In the genomic region with DNA sequence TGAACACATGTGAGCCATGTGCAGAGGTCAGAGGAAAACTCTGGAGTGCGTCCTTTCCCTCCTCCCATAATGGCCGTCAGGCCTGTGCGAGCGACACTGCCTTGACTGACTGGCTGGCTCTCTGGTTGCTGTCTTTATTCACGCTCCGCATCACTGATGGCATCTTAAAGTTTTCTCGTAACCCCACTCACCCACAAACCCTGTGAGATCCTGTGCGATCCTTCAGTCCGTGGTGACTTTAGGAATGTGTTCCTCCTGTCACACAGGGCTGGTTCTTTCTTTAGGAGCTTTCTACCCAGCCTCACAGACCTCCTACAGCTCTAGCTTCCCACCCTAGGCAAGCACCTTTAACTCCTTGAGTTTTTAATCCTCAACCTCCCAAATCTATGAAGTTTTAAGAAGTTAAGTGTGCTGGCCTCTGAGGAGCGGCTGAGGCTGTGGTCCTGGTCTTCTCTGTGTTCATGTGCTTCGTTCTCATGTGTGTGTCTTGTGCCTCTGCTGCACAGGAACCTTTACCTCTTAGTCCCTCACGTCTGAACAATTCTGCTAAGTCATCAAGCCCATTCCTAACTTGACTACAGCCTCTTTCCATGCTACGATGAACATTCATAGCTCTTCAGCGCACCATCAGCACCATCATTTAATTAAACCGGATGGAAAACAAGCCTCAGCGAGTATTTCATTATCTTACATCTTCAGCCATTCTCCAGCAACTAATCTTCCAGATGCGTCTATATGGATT, we compare ENCODE assay signal across 20 mouse cellular contexts. TPM values are rescaled to one million over a fixed set of nuclear protein-coding genes. Genes with fewer than 3 reads are reported as not detected.
DNase-seq lines count a peak whose midpoint lies in the region; ATAC-seq and TF ChIP-seq lines count a peak whose summit lies in the region.
"Had no signal": no experiment of that assay in that cellular context is flagged by ENCODE, and none has a peak within 500 bp of the region (broad histone marks: within the 10 kb centered on the region; RNA-seq: fewer than 3 reads in every experiment).

No protein-coding gene starts in this region.

- WGBS in forebrain, embryonic 11.5 days = 91% methylated on average over 17 of the region's 17 CpGs
- 90% methylated on average over 17 of the region's 17 CpGs for WGBS in forebrain, embryonic 15.5 days
- 89% methylated on average over 17 of the region's 17 CpGs for WGBS in midbrain, embryonic 11.5 days
- WGBS in midbrain, embryonic 10.5 days = 94% methylated on average over 17 of the region's 17 CpGs

- no peaks in the 10 kb centered on the region for H3K27me3 ChIP-seq in forebrain, embryonic 11.5 days (ENCODE audit: control insufficient read depth, insufficient read depth, low read length)
- no peaks in the 10 kb centered on the region for H3K27me3 ChIP-seq in forebrain, embryonic 15.5 days
- no peaks in the 10 kb centered on the region for H3K27me3 ChIP-seq in midbrain, embryonic 11.5 days (ENCODE audit: control insufficient read depth, insufficient read depth, low read length)
- H3K27me3 ChIP-seq in midbrain, embryonic 10.5 days (ENCODE audit: low read depth, poor library complexity, severe bottlenecking) = no peaks in the 10 kb centered on the region
- no peaks in the 10 kb centered on the region for H3K27me3 ChIP-seq in Patski
- H3K27me3 ChIP-seq: embryonic facial prominence, embryonic 12.5 days; forebrain, embryonic 12.5 days had no signal

- H3K4me3 ChIP-seq in forebrain, embryonic 11.5 days (ENCODE audit: low read depth, low read length) = no peak overlapping the region
- H3K4me3 ChIP-seq in forebrain, embryonic 15.5 days = no peak overlapping the region
- H3K4me3 ChIP-seq in midbrain, embryonic 11.5 days (ENCODE audit: low read depth, low read length) = no peak overlapping the region
- no peak overlapping the region for H3K4me3 ChIP-seq in midbrain, embryonic 10.5 days
- H3K4me3 ChIP-seq: embryonic facial prominence, embryonic 10.5 days; embryonic facial prominence, embryonic 12.5 days; forebrain, embryonic 12.5 days had no signal

- peak; percentile 4 for DNase-seq in forebrain, embryonic 11.5 days (ENCODE audit: low spot score)
- peak; percentile 74 for DNase-seq in midbrain, embryonic 11.5 days (ENCODE audit: low spot score, missing footprints)
- DNase-seq in midbrain, embryonic 10.5 days (ENCODE audit: low spot score) = no peak
- DNase-seq in Patski (ENCODE audit: low read depth, low spot score) = no peak
- no peak for DNase-seq in lung, postnatal 10 days
- no peak for DNase-seq in layer of hippocampus, postnatal 10 days (ENCODE audit: low spot score in 2 of 2)
- DNase-seq: adrenal gland, adult 8-10 months; adrenal gland, postnatal 14 days; adrenal gland, postnatal 36 days; cerebellum, adult 11-12 months; cerebellum, adult 2 months; cerebellum, adult 9-10 months; cerebellum, postnatal 10 days; cerebellum, postnatal 25 days; forebrain, postnatal 0 days had no signal

- in situ Hi-C loops in Patski (cut with MboI; ENCODE audit: low pct_unique_long_range_greater_than_20kb) = no loop called here

- POLR2A ChIA-PET in Patski (lab: Charles Lee) = interaction anchor here (1.2 kb wide), 1 partner anchor 18 kb away, joined by 4 read pairs; no protein-coding TSS in a partner anchor

- H3K27ac ChIP-seq in forebrain, embryonic 11.5 days (ENCODE audit: low read depth, low read length) = no peak overlapping the region
- no peak overlapping the region for H3K27ac ChIP-seq in forebrain, embryonic 15.5 days (replicated peaks)
- no peak overlapping the region for H3K27ac ChIP-seq in midbrain, embryonic 11.5 days (ENCODE audit: low read depth, low read length)
- no peak overlapping the region for H3K27ac ChIP-seq in midbrain, embryonic 10.5 days (replicated peaks)
- H3K27ac ChIP-seq: embryonic facial prominence, embryonic 10.5 days; embryonic facial prominence, embryonic 12.5 days; forebrain, embryonic 12.5 days had no signal

- H3K9me3 ChIP-seq in forebrain, embryonic 11.5 days (ENCODE audit: control insufficient read depth, low read length) = no peaks in the 10 kb centered on the region
- no peaks in the 10 kb centered on the region for H3K9me3 ChIP-seq in forebrain, embryonic 15.5 days
- no peaks in the 10 kb centered on the region for H3K9me3 ChIP-seq in midbrain, embryonic 11.5 days (ENCODE audit: control insufficient read depth, low read length)
- no peaks in the 10 kb centered on the region for H3K9me3 ChIP-seq in midbrain, embryonic 10.5 days (replicated peaks)
- H3K9me3 ChIP-seq: embryonic facial prominence, embryonic 10.5 days; embryonic facial prominence, embryonic 12.5 days; forebrain, embryonic 12.5 days had no signal

- no peak for TF ChIP-seq CTCF in Patski (IDR thresholded peaks at IDR 0.05)

- H3K9ac ChIP-seq in forebrain, embryonic 11.5 days (ENCODE audit: low read length) = no peak overlapping the region
- H3K9ac ChIP-seq in forebrain, embryonic 15.5 days (replicated peaks) = no peak overlapping the region
- H3K9ac ChIP-seq in midbrain, embryonic 11.5 days (ENCODE audit: low read length) = no peak overlapping the region
- H3K9ac ChIP-seq: embryonic facial prominence, embryonic 12.5 days; forebrain, embryonic 12.5 days; forebrain, postnatal 0 days had no signal

- no peaks in the 10 kb centered on the region; the same call in 1 of the 2 replicates for H3K36me3 ChIP-seq in forebrain, embryonic 11.5 days (ENCODE audit: control insufficient read depth, insufficient read depth, low read length)
- H3K36me3 ChIP-seq in forebrain, embryonic 15.5 days = peaks cover 77% of the 10 kb centered on the region
- H3K36me3 ChIP-seq in midbrain, embryonic 11.5 days (ENCODE audit: control insufficient read depth, insufficient read depth, low read length) = peaks cover 40% of the 10 kb centered on the region
- peaks cover 95% of the 10 kb centered on the region for H3K36me3 ChIP-seq in midbrain, embryonic 10.5 days

- no peak for ATAC-seq in forebrain, embryonic 11.5 days (replicated peaks; ENCODE audit: low FRiP score)
- no peak for ATAC-seq in forebrain, embryonic 15.5 days (replicated peaks)
- no peak for ATAC-seq in midbrain, embryonic 11.5 days (ENCODE audit: low FRiP score)
- ATAC-seq in Patski = peak; percentile 54
- ATAC-seq: forebrain, embryonic 14.5 days; forebrain, postnatal 0 days had no signal

- no peaks in the 10 kb centered on the region for H3K4me1 ChIP-seq in forebrain, embryonic 11.5 days (replicated peaks; ENCODE audit: control insufficient read depth, insufficient read depth, low read length)
- H3K4me1 ChIP-seq in forebrain, embryonic 15.5 days = no peaks in the 10 kb centered on the region
- H3K4me1 ChIP-seq in midbrain, embryonic 11.5 days (ENCODE audit: control insufficient read depth, insufficient read depth, low read length) = no peaks in the 10 kb centered on the region
- H3K4me1 ChIP-seq in midbrain, embryonic 10.5 days = no peaks in the 10 kb centered on the region
- H3K4me1 ChIP-seq: embryonic facial prominence, embryonic 10.5 days; embryonic facial prominence, embryonic 12.5 days; forebrain, embryonic 12.5 days had no signal

- no peak overlapping the region for H3K4me2 ChIP-seq in forebrain, embryonic 11.5 days (ENCODE audit: low read depth, low read length, severe bottlenecking)
- H3K4me2 ChIP-seq in forebrain, embryonic 15.5 days (replicated peaks) = no peak overlapping the region
- H3K4me2 ChIP-seq in midbrain, embryonic 11.5 days = no peak overlapping the region
- H3K4me2 ChIP-seq: embryonic facial prominence, embryonic 12.5 days; forebrain, embryonic 12.5 days had no signal

- CTCF ChIA-PET in Patski (lab: Charles Lee) = interaction anchor here (0.8 kb wide), 1 partner anchor 9 kb away, joined by 3 read pairs; no protein-coding TSS in a partner anchor

RNA-seq across cellular contexts. Expression of gene Nup107, which starts 20.0 kb away (rescaled TPM):
- polyA plus RNA-seq in forebrain, embryonic 11.5 days (2014; fragmentation: Nextera tagmentation; extraction: Ambion mirVana) = 101 and 104 TPM in 2 replicates
- polyA plus RNA-seq in forebrain, embryonic 15.5 days (2015; fragmentation: Nextera tagmentation; extraction: Ambion mirVana) = 58.0 and 59.5 TPM in 2 replicates
- polyA plus RNA-seq in midbrain, embryonic 11.5 days (2014; fragmentation: Nextera tagmentation; extraction: Ambion mirVana) = 95.1 and 99.0 TPM in 2 replicates
- 95.5 and 104 TPM in 2 replicates for polyA plus RNA-seq in midbrain, embryonic 10.5 days (2016; fragmentation: Nextera tagmentation; extraction: Ambion mirVana)
- polyA plus RNA-seq in Patski (2021) = 22.6 TPM
- total RNA-seq in layer of hippocampus, postnatal 10 days (2021) = 10 to 100 TPM; 17.3 to 20.7 TPM

RNA-seq across cellular contexts. Expression of gene Slc35e3, which starts 26.4 kb away (rescaled TPM):
- polyA plus RNA-seq in forebrain, embryonic 11.5 days (2014; fragmentation: Nextera tagmentation; extraction: Ambion mirVana) = 21.9 and 22.2 TPM in 2 replicates
- 29.6 and 31.7 TPM in 2 replicates for polyA plus RNA-seq in forebrain, embryonic 15.5 days (2015; fragmentation: Nextera tagmentation; extraction: Ambion mirVana)
- polyA plus RNA-seq in midbrain, embryonic 11.5 days (2014; fragmentation: Nextera tagmentation; extraction: Ambion mirVana) = 21.4 TPM in 2 replicates
- polyA plus RNA-seq in midbrain, embryonic 10.5 days (2016; fragmentation: Nextera tagmentation; extraction: Ambion mirVana) = 19.5 and 24.8 TPM in 2 replicates
- polyA plus RNA-seq in Patski (2021) = 19.4 TPM
- 10 to 100 TPM; 31.1 to 34.6 TPM for total RNA-seq in layer of hippocampus, postnatal 10 days (2021)

Comparison
In these comparisons a context has a peak if more than half of its experiments do, and no peak if none do; other contexts are left out.
1. DNase-seq: peak in forebrain, embryonic 11.5 days (single experiment) and midbrain, embryonic 11.5 days (single experiment); none in midbrain, embryonic 10.5 days (single experiment), Patski (single experiment), lung, postnatal 10 days (single experiment) and layer of hippocampus, postnatal 10 days (0 of 2).